Mouse (Mus musculus): Measurements from ENCODE around the gene Kcnip1. TPM values are rescaled to one million over a fixed set of nuclear protein-coding genes. Genes with fewer than 3 reads are reported as not detected.

The Kcnip1 gene
- polyA plus RNA-seq, 1 experiment from 2014 or later, result 2.5 TPM

GRCm38 (mm10) chr11:34008702-34009101 is 15.8 kb upstream of the Kcnip1 start:
- H3K4me3 ChIP-seq (ENCODE audit: low read depth, low read length), result no peak overlapping the region
- no peaks in the 10 kb centered on the region for H3K4me1 ChIP-seq (replicated peaks; ENCODE audit: control insufficient read depth, insufficient read depth, low read length)
- 28% methylated on average over 9 of the region's 9 CpGs for WGBS
- H3K9me3 ChIP-seq (ENCODE audit: control insufficient read depth), result no peaks in the 10 kb centered on the region
- TF ChIP-seq CTCF (IDR thresholded peaks at IDR 0.05; ENCODE audit: low read depth), result peak; percentile 80
- H3K27me3 ChIP-seq (replicated peaks; ENCODE audit: control insufficient read depth, insufficient read depth, low read length), result no peaks in the 10 kb centered on the region
- ATAC-seq, result no peak
- H3K27ac ChIP-seq (ENCODE audit: low read depth, low read length), result no peak overlapping the region
- no peak overlapping the region for H3K4me2 ChIP-seq (replicated peaks; ENCODE audit: low read depth)
- H3K9ac ChIP-seq (ENCODE audit: low read depth, low read length), result no peak overlapping the region
- H3K36me3 ChIP-seq (ENCODE audit: control insufficient read depth, insufficient read depth), result no peaks in the 10 kb centered on the region

- WGBS, result 73% methylated on average over 11 of the region's 11 CpGs
- Histone ChIP-seq H3K9ac (ENCODE audit: low read depth, low read length) (no peak overlapping the region), H3K4me1 (replicated peaks; ENCODE audit: control insufficient read depth, insufficient read depth, low read length) (no peaks in the 10 kb centered on the region), H3K27ac (ENCODE audit: low read depth, low read length) (no peak overlapping the region), H3K4me2 (replicated peaks; ENCODE audit: low read depth) (no peak overlapping the region), H3K36me3 (ENCODE audit: control insufficient read depth, insufficient read depth) (no peaks in the 10 kb centered on the region), H3K4me3 (ENCODE audit: low read depth, low read length) (no peak overlapping the region), H3K9me3 (ENCODE audit: control insufficient read depth) (no peaks in the 10 kb centered on the region), H3K27me3 (replicated peaks; ENCODE audit: control insufficient read depth, insufficient read depth, low read length) (no peaks in the 10 kb centered on the region)
- TF ChIP-seq CTCF (IDR thresholded peaks at IDR 0.05; ENCODE audit: low read depth), result no peak
- ATAC-seq, result no peak
These were observed 15.3 kb upstream of the Kcnip1 start for GRCm38 (mm10) chr11:34008214-34008613.

- Histone ChIP-seq H3K9me3 (ENCODE audit: control insufficient read depth) (no peaks in the 10 kb centered on the region), H3K27ac (ENCODE audit: low read depth, low read length) (no peak overlapping the region), H3K4me1 (replicated peaks; ENCODE audit: control insufficient read depth, insufficient read depth, low read length) (no peaks in the 10 kb centered on the region), H3K36me3 (ENCODE audit: control insufficient read depth, insufficient read depth) (no peaks in the 10 kb centered on the region), H3K4me3 (ENCODE audit: low read depth, low read length) (no peak overlapping the region), H3K4me2 (replicated peaks; ENCODE audit: low read depth) (no peak overlapping the region), H3K9ac (ENCODE audit: low read depth, low read length) (no peak overlapping the region), H3K27me3 (replicated peaks; ENCODE audit: control insufficient read depth, insufficient read depth, low read length) (no peaks in the 10 kb centered on the region)
- whole genome bisulfite sequencing, result 85% methylated on average over 2 of the region's 2 CpGs
- TF ChIP-seq CTCF (IDR thresholded peaks at IDR 0.05; ENCODE audit: low read depth), result no peak
- ATAC-seq, result no peak
These were observed 14.7 kb upstream of the Kcnip1 start for GRCm38 (mm10) chr11:34007616-34008015.

DNA sequence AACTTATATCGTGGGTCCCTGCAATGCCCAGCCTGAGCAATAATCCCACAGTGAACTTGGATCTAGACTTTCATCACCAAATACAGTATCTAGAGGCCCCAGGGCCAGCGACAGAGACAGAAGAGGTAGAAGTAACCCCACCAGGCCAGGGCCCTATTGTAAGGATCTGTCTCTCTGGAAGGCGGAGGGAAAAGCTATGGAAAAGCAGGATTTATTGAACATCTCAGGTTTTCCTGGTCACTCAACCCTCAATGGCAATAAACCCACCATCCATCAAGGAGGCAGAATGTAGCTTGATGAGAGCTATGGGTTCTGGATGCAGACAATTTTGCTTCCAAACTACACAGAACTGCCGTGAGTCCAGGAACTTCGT is 9.6 kb upstream of the Kcnip1 start:
- H3K36me3 ChIP-seq (ENCODE audit: control insufficient read depth, insufficient read depth), result no peaks in the 10 kb centered on the region
- no peak overlapping the region for H3K27ac ChIP-seq (ENCODE audit: low read depth, low read length)
- H3K27me3 ChIP-seq (replicated peaks; ENCODE audit: control insufficient read depth, insufficient read depth, low read length), result no peaks in the 10 kb centered on the region
- no peak for TF ChIP-seq CTCF (IDR thresholded peaks at IDR 0.05; ENCODE audit: low read depth)
- H3K4me3 ChIP-seq (ENCODE audit: low read depth, low read length), result no peak overlapping the region
- WGBS, result 76% methylated on average over 5 of the region's 5 CpGs
- H3K4me1 ChIP-seq (replicated peaks; ENCODE audit: control insufficient read depth, insufficient read depth, low read length), result no peaks in the 10 kb centered on the region
- H3K9me3 ChIP-seq (ENCODE audit: control insufficient read depth), result no peaks in the 10 kb centered on the region
- H3K9ac ChIP-seq (ENCODE audit: low read depth, low read length), result no peak overlapping the region
- no peak for ATAC-seq
- H3K4me2 ChIP-seq (replicated peaks; ENCODE audit: low read depth), result no peak overlapping the region

DNA sequence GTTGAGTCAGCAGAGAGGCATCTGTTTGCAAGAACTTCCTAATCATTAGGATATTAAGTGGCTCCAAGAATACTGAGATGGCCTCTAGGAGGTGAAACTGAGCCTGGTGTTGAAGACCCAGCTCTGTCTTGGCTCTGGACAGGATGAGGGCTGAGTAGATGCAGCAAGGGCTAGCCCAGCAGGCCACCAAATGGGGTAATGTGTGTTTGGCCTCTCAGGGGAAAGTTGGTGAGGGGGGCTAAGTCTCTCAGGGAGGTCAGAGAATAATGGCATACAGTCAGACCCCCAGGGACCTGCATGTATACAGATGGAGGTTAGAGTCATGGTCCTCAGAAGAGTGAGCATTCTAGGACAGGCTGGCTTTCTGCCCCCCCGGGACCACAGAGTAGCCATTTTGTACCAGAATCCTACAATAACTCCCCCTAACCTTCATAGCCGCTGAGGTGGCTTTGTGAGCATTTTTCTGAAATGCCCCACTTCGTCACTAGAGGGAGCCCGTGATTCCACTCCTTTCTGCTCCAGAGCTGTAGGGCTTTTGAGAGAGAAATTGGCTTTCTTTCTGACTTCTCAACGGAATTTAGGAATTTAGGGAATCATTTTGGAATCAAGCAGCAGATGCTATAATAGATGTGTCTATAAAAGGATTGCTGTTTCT is 9.1 kb upstream of the Kcnip1 start:
- H3K9me3 ChIP-seq (ENCODE audit: control insufficient read depth), result no peaks in the 10 kb centered on the region
- H3K4me3 ChIP-seq (ENCODE audit: low read depth, low read length), result no peak overlapping the region
- peak; percentile 76 for TF ChIP-seq CTCF (IDR thresholded peaks at IDR 0.05; ENCODE audit: low read depth)
- no peak overlapping the region for H3K4me2 ChIP-seq (replicated peaks; ENCODE audit: low read depth)
- H3K9ac ChIP-seq (ENCODE audit: low read depth, low read length), result no peak overlapping the region
- ATAC-seq, result no peak
- H3K27ac ChIP-seq (ENCODE audit: low read depth, low read length), result no peak overlapping the region
- H3K36me3 ChIP-seq (ENCODE audit: control insufficient read depth, insufficient read depth), result no peaks in the 10 kb centered on the region
- 6% methylated on average over 5 of the region's 5 CpGs for WGBS
- no peaks in the 10 kb centered on the region for H3K4me1 ChIP-seq (replicated peaks; ENCODE audit: control insufficient read depth, insufficient read depth, low read length)
- no peaks in the 10 kb centered on the region for H3K27me3 ChIP-seq (replicated peaks; ENCODE audit: control insufficient read depth, insufficient read depth, low read length)

DNA sequence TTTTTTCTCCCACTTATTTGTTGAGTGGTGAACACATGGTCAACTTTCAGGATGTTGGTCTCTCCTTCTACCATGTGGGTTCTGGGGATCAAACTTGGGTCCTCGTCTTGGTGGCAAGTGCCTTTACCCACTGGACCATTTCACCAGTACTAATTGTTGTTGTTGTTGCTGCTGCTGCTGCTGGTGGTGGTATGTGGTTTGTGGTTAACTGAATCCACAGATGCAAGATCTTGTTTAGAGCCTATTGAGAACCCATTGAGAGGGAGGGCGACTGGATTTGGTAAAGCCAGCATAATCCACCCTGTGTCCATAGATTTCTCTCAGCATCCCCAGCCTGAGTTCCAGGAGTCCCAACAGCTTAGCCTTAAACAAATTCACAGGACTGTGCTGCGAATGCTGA is 7.5 kb upstream of the Kcnip1 start:
- no peaks in the 10 kb centered on the region for H3K27me3 ChIP-seq (replicated peaks; ENCODE audit: control insufficient read depth, insufficient read depth, low read length)
- no peak for TF ChIP-seq CTCF (IDR thresholded peaks at IDR 0.05; ENCODE audit: low read depth)
- WGBS, result 82% methylated on average over 3 of the region's 3 CpGs
- H3K4me1 ChIP-seq (replicated peaks; ENCODE audit: control insufficient read depth, insufficient read depth, low read length), result no peaks in the 10 kb centered on the region
- no peak for ATAC-seq
- no peak overlapping the region for H3K27ac ChIP-seq (ENCODE audit: low read depth, low read length)
- H3K9ac ChIP-seq (ENCODE audit: low read depth, low read length), result no peak overlapping the region
- H3K9me3 ChIP-seq (ENCODE audit: control insufficient read depth), result no peaks in the 10 kb centered on the region
- H3K4me3 ChIP-seq (ENCODE audit: low read depth, low read length), result no peak overlapping the region
- H3K36me3 ChIP-seq (ENCODE audit: control insufficient read depth, insufficient read depth), result no peaks in the 10 kb centered on the region
- no peak overlapping the region for H3K4me2 ChIP-seq (replicated peaks; ENCODE audit: low read depth)

DNA sequence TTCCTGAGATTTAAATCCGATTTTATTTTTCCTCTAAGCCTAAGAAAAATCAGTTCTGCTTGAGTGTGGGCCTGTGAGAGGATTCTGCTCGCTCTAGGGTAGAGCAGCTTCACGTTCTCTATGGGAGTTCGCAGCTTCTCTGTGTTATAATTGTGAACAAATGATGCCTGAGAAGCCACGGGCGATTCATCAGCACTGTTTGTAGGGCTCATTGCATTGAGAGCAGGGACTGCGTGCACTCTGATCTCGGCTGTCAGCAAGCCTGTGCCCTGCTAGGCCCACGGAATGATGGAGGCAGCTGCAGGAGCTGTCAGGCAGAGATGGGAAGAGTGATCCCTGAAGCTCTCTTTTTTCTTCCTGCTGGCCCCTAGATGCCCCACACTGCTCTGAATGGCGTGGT is 5.3 kb upstream of the Kcnip1 start:
- WGBS, result 75% methylated on average over 10 of the region's 10 CpGs

More for the DNA sequence above, 5.3 kb upstream of the Kcnip1 start:
- Histone ChIP-seq H3K4me2 (replicated peaks; ENCODE audit: low read depth) (no peak overlapping the region), H3K36me3 (ENCODE audit: control insufficient read depth, insufficient read depth) (no peaks in the 10 kb centered on the region), H3K4me1 (replicated peaks; ENCODE audit: control insufficient read depth, insufficient read depth, low read length) (no peaks in the 10 kb centered on the region), H3K27ac (ENCODE audit: low read depth, low read length) (no peak overlapping the region), H3K4me3 (ENCODE audit: low read depth, low read length) (no peak overlapping the region), H3K9ac (ENCODE audit: low read depth, low read length) (no peak overlapping the region), H3K9me3 (ENCODE audit: control insufficient read depth) (no peaks in the 10 kb centered on the region), H3K27me3 (replicated peaks; ENCODE audit: control insufficient read depth, insufficient read depth, low read length) (no peaks in the 10 kb centered on the region)
- no peak for TF ChIP-seq CTCF (IDR thresholded peaks at IDR 0.05; ENCODE audit: low read depth)
- no peak for ATAC-seq
